Mouse (Mus musculus): ENCODE measurements around the gene Qrsl1. TPM values are rescaled to one million over a fixed set of nuclear protein-coding genes. Genes with fewer than 3 reads are reported as not detected.

Qrsl1 gene
- polyA plus RNA-seq, 1 experiment from 2014 or later: 18.5 TPM

DNA sequence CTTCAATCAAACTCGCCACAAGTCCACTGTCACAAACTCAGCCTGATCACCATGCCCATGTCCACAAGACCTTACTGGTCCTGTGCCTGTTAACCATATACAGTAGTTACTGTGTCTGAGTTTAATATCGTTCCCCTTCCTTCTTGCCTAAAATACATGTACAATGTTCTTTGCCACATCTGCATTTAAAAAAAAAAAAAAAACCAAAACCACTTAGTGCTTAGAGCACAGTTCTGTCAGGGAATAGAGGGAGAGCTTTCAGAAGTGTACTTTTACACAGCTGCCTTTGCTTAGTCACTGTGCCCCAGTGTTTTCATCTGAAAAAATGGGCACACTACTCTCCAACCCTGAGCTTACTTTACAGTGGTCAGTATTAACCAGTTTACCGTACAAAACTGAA, 76.8 kb downstream of the Qrsl1 start:
- Histone ChIP-seq H3K4me1 (no peaks in the 10 kb centered on the region), H3K27ac (no peak overlapping the region), H3K27me3 (replicated peaks) (no peaks in the 10 kb centered on the region), H3K9me3 (no peaks in the 10 kb centered on the region), H3K4me3 (replicated peaks) (no peak overlapping the region), H3K9ac (no peak overlapping the region), H3K4me2 (no peak overlapping the region), H3K36me3 (no peaks in the 10 kb centered on the region)
- ATAC-seq (ENCODE audit: insufficient read depth, low FRiP score, low read depth): no peak
- WGBS: 87% methylated on average over 3 of the region's 3 CpGs

Other genes starting within 250 kb of the Qrsl1 start
- 11.8 and 14.7 TPM in 2 replicates for gene Rtn4ip1, start 62 bp upstream of the Qrsl1 start, polyA plus RNA-seq (2015; fragmentation: Nextera tagmentation; extraction: Ambion mirVana)
- 1.9 and 2.5 TPM in 2 replicates for gene Crybg1, start 247.1 kb upstream of the Qrsl1 start, polyA plus RNA-seq (2015; fragmentation: Nextera tagmentation; extraction: Ambion mirVana)